Mouse (Mus musculus): ENCODE results near the gene Plekha7.

Plekha7 gene

GRCm38 (mm10) chr7:116307871-116308631 is at the start of gene Plekha7:
Plekha7 (minus strand) TSS chr7:116308376.
- DNase-seq = peak; percentile 61 to 69

- DNase-seq = peak; percentile 60 to 68
These were observed 28.1 kb upstream of the Plekha7 start for GRCm38 (mm10) chr7:116336226-116336625.

- no peak for DNase-seq
These were observed 27.0 kb upstream of the Plekha7 start for GRCm38 (mm10) chr7:116335133-116335532.

- DNase-seq = no peak
These were observed 26.5 kb upstream of the Plekha7 start for GRCm38 (mm10) chr7:116334669-116335038.

GRCm38 (mm10) chr7:116333713-116334668 is 25.8 kb upstream of the Plekha7 start, which contains the start of gene Rps13:
Rps13 (minus strand) TSS chr7:116334195.
- DNase-seq = peak; percentile 97

- no peak for DNase-seq
These were observed 23.1 kb upstream of the Plekha7 start for GRCm38 (mm10) chr7:116331246-116331645.

- DNase-seq = no peak
These were observed 21.7 kb upstream of the Plekha7 start for GRCm38 (mm10) chr7:116329858-116330257.

GRCm38 (mm10) chr7:116328777-116329176 is 20.6 kb upstream of the Plekha7 start:
- DNase-seq = no peak

GRCm38 (mm10) chr7:116327901-116328300 is 19.7 kb upstream of the Plekha7 start:
- peak in 1 of 2 experiments; percentile 21 for DNase-seq

GRCm38 (mm10) chr7:116323331-116323964 is 15.3 kb upstream of the Plekha7 start:
- peak; percentile 56 to 57 for DNase-seq

- peak; percentile 51 to 64 for DNase-seq
These were observed 1.3 kb upstream of the Plekha7 start for GRCm38 (mm10) chr7:116309456-116309855.

- DNase-seq = peak in 1 of 2 experiments; percentile 55
These were observed 436 bp upstream of the Plekha7 start for GRCm38 (mm10) chr7:116308632-116308991.

GRCm38 (mm10) chr7:116307099-116307870 is 891 bp downstream of the Plekha7 start:
- peak in 1 of 2 experiments; percentile 21 for DNase-seq

- no peak for DNase-seq
These were observed 1.6 kb downstream of the Plekha7 start for GRCm38 (mm10) chr7:116306601-116307000.

- DNase-seq = no peak
These were observed 6.4 kb downstream of the Plekha7 start for GRCm38 (mm10) chr7:116301661-116302311.

GRCm38 (mm10) chr7:116301144-116301543 is 7.0 kb downstream of the Plekha7 start:
- no peak for DNase-seq

GRCm38 (mm10) chr7:116298851-116299250 is 9.3 kb downstream of the Plekha7 start:
- no peak for DNase-seq

- DNase-seq = no peak
These were observed 9.8 kb downstream of the Plekha7 start for GRCm38 (mm10) chr7:116298389-116298788.

- DNase-seq = peak; percentile 18 to 28
These were observed 13.2 kb downstream of the Plekha7 start for GRCm38 (mm10) chr7:116294961-116295360.

GRCm38 (mm10) chr7:116292377-116292776 is 15.8 kb downstream of the Plekha7 start:
- no peak for DNase-seq

GRCm38 (mm10) chr7:116290559-116290958 is 17.6 kb downstream of the Plekha7 start:
- DNase-seq = no peak

- DNase-seq = no peak
These were observed 19.2 kb downstream of the Plekha7 start for GRCm38 (mm10) chr7:116288996-116289395.

Measured in thymus, postnatal 36 days (tissue).